Mouse (Mus musculus) olfactory bulb, adult 2 months (tissue): ENCODE data around the gene Irgc1.

ENCODE experiments used
- CTCF ChIP-seq: fragments of 200-500 bp; IDR thresholded peaks from 2 replicates; pipeline ENCODE4 v1.5.1; 2012; ENCODE audit warnings: low read depth, mild to moderate bottlenecking, low read length, moderate library complexity; ENCODE audit not compliant: insufficient read depth
- POLR2A ChIP-seq: fragments of 200-500 bp; IDR thresholded peaks from 2 replicates; pipeline ENCODE4 v1.6.1; 2012; ENCODE audit warnings: mild to moderate bottlenecking, low read depth, low read length, moderate library complexity; ENCODE audit not compliant: insufficient read depth

DNA sequence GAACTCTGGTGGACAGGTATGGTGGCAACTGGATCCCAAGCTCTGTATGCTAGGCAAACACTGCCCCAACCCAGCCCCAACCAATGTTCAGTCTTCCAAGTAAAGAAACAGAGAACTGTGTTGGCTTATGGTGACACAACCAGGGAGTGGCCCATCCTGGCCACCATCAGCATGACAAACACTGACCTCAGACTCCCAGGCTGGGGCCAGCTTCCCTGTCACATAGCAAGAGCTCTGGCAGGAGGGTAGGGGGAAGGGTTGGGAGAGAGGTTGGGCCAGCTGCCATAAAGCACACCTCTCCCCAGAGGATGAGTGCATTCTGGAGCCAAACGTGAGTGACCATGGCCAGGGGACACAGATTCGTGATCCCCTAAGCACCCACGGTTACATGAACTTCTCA, 7.7 kb upstream of the Irgc1 start:
- TF ChIP-seq CTCF (no peak), POLR2A (no peak)
